Mouse (Mus musculus): ENCODE results near the gene Dctd.
"Not testable (repeated sequence)": the region's sequence is repeated elsewhere in the genome, so short reads cannot be mapped to it uniquely, and the experiment has no call there.

Dctd gene

GRCm38 (mm10) chr8:48145766-48146165 lies 46.9 kb downstream of the Dctd start:
- DNase-seq (ENCODE audit: low spot score in 2 of 2): no peak

GRCm38 (mm10) chr8:48146449-48146848 lies 47.6 kb downstream of the Dctd start:
- no peak for DNase-seq (ENCODE audit: low spot score in 2 of 2)

GRCm38 (mm10) chr8:48152062-48152738 lies 53.3 kb downstream of the Dctd start:
- no peak for DNase-seq (ENCODE audit: low spot score in 2 of 2)

GRCm38 (mm10) chr8:48153360-48154121 lies 54.6 kb downstream of the Dctd start:
- peak; percentile 49 to 70 for DNase-seq (ENCODE audit: low spot score in 2 of 2)

GRCm38 (mm10) chr8:48157718-48158117 lies 58.8 kb downstream of the Dctd start:
- no peak for DNase-seq (ENCODE audit: low spot score in 2 of 2)

- no peak for DNase-seq (ENCODE audit: low spot score in 2 of 2)
These were observed 59.8 kb downstream of the Dctd start for GRCm38 (mm10) chr8:48158560-48159217.

GRCm38 (mm10) chr8:48177406-48177805 lies 78.5 kb downstream of the Dctd start:
- no peak for DNase-seq (ENCODE audit: low spot score in 2 of 2)

GRCm38 (mm10) chr8:48177876-48178275 lies 79.0 kb downstream of the Dctd start:
- no peak for DNase-seq (ENCODE audit: low spot score in 2 of 2)

- DNase-seq (ENCODE audit: low spot score in 2 of 2): no peak
These were observed 80.1 kb downstream of the Dctd start for GRCm38 (mm10) chr8:48178993-48179392.

- DNase-seq (ENCODE audit: low spot score in 2 of 2): not testable (repeated sequence)
These were observed 81.3 kb downstream of the Dctd start for GRCm38 (mm10) chr8:48180146-48180545.

- DNase-seq (ENCODE audit: low spot score in 2 of 2): no peak
These were observed 82.1 kb downstream of the Dctd start for GRCm38 (mm10) chr8:48181000-48181399.

GRCm38 (mm10) chr8:48183758-48184157 lies 84.9 kb downstream of the Dctd start:
- no peak for DNase-seq (ENCODE audit: low spot score in 2 of 2)

GRCm38 (mm10) chr8:48188586-48188985 lies 89.7 kb downstream of the Dctd start:
- no peak for DNase-seq (ENCODE audit: low spot score in 2 of 2)

GRCm38 (mm10) chr8:48195971-48196370 lies 97.1 kb downstream of the Dctd start:
- no peak for DNase-seq (ENCODE audit: low spot score in 2 of 2)

- no peak for DNase-seq (ENCODE audit: low spot score in 2 of 2)
These were observed 100.3 kb downstream of the Dctd start for GRCm38 (mm10) chr8:48199171-48199570.

GRCm38 (mm10) chr8:48202632-48203031 lies 103.7 kb downstream of the Dctd start:
- DNase-seq (ENCODE audit: low spot score in 2 of 2): no peak
